Mouse (Mus musculus): ENCODE results near the gene Dct.

Gene Dct

DNA sequence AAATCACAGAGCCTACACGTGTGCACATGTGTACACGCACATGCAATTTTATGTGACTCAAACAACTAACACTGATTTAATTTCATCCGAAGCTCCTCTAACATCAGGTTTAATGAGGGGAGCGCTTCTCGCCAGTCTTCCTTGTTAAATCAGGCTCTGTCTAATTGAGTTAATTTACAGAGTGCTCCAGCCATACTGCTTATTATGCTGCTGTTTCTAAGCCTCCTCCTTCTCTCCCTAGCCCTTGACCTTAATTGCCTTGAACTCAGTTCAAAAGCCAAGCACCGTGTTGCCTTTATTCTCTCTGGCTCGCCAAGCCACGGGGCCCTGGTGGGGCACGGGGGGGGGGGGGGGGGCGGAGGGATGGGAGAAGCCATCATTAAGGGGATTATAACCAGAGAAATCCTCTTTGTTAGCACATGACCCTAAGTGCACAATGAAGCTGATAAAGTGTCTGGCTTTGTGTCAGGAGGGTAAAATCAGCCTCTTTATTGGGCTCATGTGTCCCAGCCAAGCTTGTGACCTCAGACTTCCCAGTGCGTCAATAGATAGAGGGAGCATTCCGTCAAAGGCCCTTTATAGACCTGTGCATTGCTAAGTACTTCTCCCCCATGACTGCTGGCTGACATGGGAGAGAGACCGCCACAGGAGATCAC lies at the start of gene Dct:
TSS of gene Dct (minus strand) at position 270 of the 656 bp plus-strand sequence.
- DNase-seq: no peak

DNA sequence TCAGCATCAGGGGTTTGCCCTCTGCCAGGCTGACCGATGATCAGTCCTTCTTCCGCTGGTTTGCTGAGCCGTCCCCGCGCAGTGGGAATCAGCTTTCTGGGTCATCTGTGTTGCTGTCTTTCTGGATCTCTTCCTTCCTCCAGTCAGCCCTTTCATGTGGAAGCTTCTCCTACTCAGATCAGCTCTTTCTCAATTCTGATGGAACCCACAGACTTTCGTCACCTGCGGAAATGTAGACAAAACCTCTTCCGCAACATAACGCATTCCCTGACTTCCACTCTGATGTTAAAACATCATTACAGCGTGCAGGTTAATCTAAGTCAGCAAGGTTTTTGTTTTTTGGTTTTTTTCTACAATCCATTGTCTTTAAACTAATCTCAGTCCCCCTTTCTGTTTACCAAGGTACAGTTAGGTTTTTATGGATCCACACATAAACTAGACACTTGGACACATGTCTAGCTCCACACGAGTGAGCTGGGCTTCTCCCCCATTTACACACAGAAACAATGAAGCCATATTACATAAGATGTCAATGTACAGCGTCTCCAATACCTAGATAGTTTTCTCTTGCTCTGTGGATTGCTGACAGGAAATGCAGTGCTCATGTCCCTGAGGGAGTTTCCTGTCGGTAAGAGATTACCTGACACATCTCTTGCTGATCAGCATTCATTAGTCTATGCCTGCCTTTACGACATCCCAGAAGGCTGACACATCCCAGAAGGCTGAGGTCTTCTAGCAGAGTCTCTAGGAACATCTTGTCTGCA lies 49.4 kb upstream of the Dct start:
- DNase-seq: no peak

DNA sequence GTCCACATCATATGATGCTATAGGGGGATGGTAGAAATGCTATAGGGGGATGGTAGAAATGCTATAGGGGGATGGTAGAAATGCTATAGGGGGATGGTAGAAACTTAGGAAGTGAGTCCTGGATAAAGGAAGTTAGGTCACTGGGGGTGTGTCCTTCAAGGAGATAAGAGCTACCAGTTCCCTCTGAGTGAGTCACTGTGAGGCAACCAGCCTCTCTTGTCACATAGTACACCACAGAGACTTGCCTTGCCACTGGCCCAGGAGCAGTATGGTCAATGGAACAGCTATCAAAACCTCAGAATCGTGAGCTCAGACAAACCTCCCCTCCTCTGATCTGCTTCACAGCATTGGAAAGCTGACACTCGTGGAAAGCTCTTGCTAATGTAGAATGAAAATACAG lies 46.2 kb upstream of the Dct start:
- DNase-seq: no peak

DNA sequence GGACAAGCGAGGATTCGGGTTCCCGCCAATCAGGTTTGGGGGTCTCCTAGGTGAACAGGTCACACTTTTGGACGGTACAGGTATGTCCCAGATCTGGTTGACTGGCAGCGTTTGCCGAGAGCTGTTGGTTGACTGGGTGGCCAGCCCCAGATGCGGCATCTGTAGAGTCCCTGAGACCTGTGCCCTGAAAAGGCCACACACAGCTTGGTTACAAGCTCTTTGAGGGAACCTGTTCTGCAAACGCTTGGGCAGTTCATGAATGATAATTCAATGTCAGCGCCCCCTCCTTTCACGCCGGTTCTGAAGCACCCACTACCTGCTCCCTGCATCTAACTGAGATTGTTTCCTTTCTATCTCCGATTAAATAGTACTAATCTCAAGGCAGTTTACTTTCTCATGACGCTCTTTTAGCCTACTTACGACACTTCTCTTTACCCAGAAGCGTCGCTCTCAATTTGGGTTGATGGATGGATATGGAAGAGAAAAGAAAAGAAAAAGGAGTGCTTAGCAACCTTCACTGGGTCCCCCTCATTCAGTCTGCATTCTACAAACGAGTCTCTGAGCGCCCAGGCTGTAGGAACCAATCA lies 37.9 kb upstream of the Dct start:
- no peak for DNase-seq

DNA sequence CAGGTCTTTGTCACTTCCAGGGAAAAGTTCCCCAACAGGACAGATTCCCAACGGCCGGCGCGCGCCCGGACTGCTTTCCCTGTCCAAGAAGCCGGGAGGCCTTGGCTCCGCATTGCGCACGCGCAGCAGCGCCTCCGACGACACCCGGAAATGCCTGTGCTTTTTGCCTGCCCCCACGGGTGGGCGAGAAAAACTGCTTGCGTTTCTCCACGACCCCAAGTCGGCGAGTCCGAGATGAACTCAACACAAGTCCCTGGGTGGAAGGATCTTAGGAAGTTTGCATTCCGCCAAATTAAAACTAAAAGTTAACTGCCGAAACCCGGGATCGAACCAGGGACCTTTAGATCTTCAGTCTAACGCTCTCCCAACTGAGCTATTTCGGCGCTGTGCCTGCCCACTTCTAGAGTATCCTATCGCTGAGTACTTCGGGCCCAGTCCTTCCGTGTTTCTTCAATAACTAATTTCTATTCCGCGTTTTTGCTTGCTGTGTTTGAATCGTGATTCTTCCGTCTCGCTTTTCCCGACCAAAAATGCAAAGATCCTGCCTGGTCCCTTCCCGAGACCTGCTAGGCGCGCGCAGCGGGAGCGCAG lies 37.3 kb upstream of the Dct start:
- DNase-seq: peak; percentile 87

DNA sequence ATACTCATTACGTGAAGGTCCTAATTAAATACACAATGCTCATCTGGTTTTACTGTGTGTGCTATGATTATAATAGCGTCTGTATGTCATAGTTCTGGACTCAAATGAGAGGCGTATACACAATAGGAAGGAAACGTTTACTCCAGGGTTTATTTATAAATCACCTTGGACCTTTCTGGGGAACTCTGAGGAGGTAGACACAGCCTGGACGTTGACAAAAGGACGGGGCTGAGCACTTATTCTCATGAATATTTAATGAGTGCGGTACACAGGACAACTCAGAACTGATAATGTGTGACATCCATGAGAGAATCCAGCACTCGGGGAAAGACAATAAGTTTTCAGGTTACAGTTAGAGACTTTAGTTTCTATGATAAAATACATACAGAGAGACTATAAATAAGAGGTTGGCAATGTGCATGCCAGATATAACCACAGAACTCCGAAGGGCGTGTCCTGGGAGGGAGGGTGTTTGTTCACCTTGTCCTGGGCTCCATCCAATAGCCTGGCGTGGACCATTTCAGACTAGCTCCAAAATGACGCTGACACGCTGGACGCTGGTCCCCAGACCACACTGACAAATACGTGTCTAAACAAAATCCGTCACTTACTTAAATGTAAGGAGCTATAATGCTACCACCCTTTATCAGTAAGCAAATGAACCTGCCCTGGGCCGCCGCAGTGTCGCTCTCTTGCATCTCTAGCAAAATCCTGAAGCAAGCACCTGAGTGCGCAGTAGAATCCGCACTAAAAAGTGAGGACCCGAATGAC lies 36.6 kb upstream of the Dct start:
- no peak for DNase-seq

DNA sequence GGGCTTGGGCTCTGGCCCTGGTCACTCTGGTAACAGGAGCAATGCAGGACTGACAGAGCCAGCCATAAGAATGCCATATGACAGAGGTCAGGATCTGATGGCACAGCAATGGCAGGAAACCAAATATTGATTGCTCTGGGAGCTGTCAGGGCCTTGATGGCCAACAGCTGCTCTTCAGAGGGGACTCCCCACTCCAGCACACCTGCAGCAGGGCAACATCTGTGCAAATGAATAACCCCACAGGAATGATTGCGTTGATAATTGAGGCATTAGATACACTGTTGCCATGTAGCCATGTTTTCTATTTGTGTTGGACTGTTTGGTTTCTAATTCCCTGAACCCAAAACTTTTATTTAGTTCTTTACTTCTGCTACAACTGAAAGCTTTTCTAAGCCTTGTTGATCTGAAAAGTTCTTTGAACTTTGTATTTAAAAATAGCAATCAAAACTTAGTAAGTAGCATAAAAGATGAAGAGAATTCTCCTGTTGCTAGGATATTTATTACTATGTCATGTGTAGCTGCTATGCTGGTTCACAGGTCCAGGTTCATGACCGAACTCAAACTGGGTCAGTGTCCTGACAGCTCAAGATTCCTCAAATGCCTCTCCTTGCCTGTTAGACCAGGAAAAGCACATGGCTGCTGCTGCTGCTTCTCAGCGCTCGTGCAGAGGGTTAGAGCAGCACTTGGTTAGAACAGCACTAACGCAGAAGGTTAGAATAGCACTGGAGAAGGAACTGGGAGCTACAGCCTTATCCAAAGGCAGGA lies 34.4 kb upstream of the Dct start:
- DNase-seq: no peak

DNA sequence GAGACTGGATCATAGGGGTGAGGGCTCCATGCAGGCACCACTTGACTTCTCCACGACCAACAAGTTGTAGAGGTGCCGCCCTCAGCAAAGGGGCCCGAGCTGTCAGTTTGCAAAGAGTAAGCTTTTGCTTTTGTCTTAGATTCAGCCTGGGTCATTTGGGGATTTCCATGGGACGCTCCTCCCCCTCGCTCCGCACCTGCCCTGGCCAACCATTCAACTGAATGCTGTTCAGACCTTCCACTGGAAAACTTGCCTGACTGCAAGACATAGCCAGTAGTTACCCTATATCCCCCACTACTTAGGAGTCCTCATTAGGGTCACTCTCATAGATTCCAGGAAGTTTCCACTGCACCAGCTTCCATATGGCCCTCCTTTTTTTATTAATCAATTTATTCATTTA lies 31.8 kb upstream of the Dct start:
- DNase-seq: no peak

DNA sequence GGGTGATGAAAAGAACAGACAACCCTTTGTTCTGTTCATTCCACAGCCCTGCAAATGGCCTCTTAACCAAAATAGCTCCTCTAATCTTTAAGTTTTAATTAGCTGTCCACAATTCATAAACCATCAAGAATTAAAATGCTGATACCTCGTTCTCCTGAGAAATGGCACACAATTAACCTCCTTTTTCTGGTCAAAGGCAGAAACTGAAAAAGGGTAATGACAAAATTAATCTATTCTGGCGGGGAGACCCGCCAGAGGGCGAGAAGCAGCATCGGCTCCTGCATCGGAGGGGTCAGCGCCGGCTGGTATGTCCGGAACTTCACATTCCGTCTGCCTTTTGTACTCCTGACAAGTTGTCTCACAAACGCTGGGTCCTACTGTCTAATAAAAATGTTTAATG lies 28.6 kb upstream of the Dct start:
- DNase-seq: no peak

DNA sequence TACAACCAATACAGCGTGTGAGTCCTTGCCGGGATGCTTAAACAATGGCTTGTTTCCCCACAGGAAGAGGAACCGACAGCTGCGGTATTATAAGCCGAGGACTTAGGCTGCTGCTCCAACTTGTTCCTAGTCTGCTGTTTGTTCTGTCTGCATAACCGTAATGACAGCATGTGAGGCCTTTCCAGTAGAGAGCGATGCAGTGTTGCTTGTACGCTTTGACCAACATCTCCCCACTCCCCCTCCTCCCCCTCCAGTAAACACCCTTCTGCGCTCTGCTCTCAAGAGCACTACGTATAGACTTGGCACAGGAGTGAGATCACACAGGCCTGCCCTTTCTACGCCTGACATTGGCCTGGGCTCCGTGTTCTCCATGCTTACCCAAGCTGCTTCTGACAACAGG lies 18.1 kb upstream of the Dct start:
- DNase-seq: no peak

DNA sequence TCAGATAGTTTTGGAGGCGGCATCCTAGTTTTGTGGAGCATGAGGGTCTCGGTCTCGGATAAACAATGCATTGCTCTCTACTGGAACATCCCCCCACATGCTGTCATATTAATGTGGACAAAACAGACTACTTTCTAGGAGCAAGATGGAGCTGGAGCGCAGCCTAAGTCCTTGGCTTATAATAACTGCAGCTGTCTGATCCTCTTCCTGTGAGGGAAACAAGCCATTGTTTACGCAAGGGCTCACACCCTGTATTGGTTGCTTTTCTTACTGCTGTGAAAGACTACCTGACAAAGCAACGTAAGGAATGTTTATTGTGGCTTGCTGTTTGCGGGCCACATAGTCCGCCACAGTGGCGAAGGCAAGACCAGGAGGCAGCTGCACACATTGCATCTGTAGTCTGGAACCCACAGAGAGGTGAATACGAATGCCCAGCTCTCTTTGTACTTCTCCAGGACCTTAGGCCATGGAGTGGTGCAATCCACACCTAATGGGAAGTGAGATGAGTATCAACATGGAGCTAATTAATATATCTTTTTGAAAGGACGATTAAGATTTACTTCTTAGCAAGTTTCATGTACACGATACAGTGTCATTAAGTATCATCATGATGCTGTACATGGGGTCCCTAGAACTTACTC lies 17.5 kb upstream of the Dct start:
- no peak for DNase-seq

DNA sequence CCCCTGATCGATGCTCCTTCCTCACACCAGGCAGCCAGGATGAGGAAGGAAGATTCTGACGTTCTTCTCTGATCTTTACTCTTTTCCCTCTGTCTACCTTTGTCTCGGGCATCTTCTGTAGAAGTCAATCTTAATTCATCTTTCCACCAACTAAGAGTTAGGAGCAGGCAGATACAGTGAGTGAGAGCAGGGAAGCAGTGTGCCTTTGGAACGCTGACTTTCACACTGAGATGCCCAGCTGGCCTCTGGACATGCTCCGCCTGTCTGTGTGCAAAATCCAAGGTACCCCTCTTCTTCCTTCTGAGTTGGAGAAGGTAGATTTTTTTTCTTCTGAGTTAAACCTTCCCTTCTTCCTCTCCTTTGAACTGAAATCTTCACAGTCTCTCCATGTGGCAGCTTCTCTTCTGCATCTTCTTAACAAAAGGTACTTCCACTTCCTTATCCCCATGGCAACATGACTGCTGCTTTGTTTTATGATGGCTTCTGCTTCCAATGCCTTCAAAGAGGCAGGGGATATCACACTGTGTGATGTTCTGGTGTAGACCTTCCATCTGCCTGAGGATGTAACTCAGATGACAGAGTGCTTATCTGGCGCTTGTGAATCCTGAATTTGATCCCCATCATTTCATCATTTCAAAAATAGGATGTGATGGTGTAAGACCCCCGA lies 9.9 kb upstream of the Dct start:
- DNase-seq: no peak

DNA sequence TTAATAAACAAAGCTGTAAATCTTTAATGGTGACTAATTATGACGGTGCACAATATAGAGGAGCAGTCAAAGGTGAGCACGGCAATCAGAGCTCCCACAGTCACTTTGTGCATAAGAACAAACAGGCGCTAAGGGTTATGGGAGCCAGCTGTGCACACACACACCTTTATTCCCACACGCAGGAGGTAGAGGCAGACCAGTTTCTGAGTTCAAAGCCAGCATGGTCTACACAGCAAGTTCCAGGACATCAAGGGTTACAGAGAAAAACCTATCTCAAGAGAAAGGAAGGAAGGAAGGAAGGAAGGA lies 6.5 kb upstream of the Dct start:
- no peak for DNase-seq

DNA sequence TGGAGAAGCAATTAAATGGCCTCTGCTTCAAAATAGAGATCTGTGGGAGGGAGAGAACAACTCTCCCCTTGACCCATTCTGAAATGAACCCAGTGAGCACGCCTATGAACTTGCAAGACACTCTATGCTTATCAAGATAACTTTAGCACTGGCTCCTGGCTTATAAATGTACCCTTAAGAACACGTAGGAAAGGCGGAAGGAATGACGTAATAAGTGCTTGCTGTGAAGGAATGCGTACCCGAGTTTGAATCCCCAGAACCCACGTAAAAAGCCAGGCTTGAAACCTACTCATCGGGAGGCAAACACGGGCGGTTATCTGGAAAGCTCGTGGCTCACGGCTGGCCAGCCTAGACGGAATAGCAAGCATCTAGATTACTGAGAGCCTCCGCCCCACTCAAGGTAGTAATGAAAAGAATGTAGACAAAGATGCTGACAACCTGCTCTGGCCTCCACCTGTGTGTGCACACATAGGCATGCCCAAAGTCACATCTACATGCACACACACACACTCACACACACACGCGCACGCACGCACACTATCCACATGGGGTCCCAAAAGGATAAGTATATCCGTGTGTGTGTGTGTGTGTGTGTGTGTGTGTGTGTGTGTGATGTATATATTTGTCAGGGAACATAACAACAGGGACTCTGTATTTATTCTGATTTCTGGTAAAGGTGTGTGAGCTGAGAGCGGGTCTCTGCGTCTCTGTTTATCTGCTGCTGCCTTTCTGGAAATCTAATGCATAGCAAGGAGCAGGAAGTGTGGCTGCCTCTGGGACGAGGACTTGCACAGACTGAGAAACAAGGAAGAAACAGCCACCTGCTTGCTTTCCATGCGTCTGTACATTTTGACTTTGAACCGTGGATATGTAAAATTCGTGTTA lies 5.9 kb upstream of the Dct start:
- DNase-seq: no peak

DNA sequence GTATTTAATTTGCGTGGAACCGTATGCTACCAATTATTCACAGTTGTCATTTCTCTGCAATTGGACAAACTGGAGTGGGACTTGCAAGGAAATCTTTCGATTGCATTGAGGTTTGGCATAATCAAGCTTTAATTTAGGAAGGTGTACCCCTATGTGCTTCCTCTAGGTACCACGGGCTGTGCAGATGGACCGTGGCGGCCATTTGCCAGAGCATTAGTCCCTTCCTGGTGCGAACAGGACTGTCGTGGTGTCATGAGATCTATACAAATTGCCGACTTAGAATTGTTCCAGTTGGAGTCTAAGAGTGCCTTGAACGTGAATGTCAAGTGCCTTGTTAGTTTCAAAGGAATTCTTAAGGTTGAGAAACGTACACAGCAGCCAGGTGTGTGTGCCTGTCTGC lies 726 bp upstream of the Dct start:
- DNase-seq: no peak

DNA sequence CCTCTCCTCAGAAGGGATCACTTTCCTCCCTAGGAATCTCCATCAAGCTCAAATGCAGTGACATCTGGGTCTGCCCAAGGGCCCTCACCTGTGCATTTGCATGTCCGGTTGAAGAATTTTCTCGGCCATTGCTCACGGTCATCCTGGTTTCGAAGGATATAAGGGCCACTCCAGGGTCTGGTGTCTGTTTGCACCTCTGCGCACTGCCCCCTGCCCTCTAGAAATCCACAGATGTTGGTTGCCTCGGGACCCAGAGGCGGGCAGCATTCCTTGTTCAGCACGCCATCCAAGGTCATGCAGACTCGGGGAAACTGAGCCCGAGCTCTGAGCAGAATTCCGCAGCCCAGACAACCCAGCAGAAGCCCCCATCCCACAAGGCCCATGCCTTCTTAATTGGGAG lies 648 bp downstream of the Dct start:
- DNase-seq: no peak

DNA sequence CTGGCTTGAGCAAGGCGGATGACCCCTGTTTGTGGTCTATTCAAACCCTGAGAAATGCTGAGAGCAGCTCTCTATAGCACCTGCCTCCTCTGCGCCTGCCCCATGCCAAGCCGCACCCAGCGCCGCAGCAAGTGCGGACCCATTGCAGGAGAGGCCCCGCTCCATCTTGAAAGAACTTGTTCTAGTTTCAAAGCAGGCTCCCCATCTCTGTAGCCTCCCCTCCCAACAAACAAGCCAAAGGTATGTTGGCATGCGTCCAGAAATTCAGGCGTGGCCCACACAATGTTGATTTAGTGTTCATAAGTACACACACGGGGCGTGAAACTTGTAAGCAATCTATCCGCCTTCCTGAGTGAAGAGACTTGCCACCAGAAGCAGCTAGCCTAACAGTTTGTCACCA lies 1.1 kb downstream of the Dct start:
- DNase-seq: no peak

DNA sequence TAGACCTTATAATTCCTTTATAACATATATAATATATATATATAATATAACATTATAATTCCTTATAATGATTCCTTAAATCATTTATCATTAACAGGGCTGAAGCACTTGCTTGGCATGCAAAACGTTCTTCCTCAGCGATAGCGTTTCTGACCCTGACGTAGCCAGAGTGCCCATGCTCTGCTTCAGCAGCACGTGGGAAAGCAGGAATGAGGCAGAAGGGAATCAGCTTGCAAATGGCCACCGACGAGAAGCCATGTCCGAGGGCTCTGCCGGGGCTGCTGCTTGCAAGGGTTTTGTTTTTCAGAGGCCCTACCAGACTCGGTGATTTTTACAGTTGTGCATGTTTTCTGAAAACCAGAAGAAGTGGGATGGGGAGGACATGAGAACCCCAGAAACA lies 1.6 kb downstream of the Dct start:
- DNase-seq: no peak

DNA sequence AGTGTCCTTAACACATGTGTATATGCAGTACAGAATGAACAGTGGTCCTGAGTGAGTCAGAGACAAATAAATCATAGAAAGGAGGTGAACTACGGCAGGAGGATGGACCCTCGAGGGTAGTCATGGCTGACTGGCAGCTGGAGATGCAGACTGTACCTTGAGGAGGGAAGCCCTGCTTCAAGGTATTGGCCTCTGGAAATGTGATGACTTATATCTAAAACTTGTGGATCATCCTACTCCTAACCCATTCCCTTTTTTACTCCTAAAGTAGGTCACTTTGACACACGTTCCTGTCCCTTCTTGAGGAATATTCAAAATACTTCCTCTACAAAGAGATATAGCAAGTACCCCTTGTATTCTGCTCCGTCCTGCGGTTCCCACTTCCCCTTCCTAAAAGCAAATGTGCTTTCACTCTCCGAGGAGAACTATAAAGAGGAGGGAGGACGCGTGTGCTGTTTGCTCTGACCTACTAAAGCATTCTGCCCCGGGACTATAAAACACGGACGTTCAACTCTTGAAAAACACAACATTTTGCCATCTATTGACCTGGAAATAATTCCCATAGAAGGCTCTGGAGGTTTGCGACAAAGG lies 2.3 kb downstream of the Dct start:
- no peak for DNase-seq

DNA sequence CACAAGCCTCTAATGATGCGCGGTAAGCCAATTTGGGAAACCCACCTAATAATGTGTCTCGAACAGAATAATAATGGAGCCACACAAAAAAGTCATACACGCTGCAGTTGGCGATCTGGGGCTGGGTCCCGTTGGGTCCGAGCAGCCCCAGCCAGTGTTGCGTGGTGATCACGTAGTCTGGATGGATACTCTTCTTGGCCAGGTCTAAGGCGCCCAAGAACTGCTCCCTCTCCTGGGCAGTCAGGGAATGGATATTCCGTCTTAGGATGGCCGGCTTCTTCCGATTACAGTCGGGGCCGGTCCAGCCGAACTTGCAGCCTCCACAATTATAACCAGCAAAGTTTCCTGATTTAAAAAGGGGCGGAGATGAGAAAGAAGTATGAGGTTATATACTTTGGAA lies 9.1 kb downstream of the Dct start:
- DNase-seq: no peak
